Comparison of ENCODE assay signal across 8 mouse cellular contexts in genomic region chr4:155249648-155250351, GRCm38 (mm10). TPM values are rescaled to one million over a fixed set of nuclear protein-coding genes. Genes with fewer than 3 reads are reported as not detected.
DNase-seq lines count a peak whose midpoint lies in the region; ATAC-seq lines count a peak whose summit lies in the region.

TSS of gene Faap20 (plus strand) at chr4:155249802.

- H3K27ac ChIP-seq in forebrain, embryonic 10.5 days: peak within 1 kb of the TSS; percentile 97
- peak within 1 kb of the TSS; percentile 94 to 97 for H3K27ac ChIP-seq in heart, embryonic 14.5 days (replicated peaks in 1 of 2; ENCODE audit: control insufficient read depth in 1 of 2, insufficient read depth in 1 of 2, low read depth in 2 of 2, low read length in 2 of 2)
- peak within 1 kb of the TSS; percentile 84 for H3K27ac ChIP-seq in liver, embryonic 13.5 days
- H3K27ac ChIP-seq in stomach, embryonic 15.5 days: peak within 1 kb of the TSS; percentile 99

- peak; percentile 84 for ATAC-seq in heart, embryonic 14.5 days (ENCODE audit: insufficient number of reproducible peaks, insufficient read depth, low FRiP score, low read depth)
- ATAC-seq in liver, embryonic 13.5 days (ENCODE audit: low read depth): peak; percentile 86
- peak; percentile 87 for ATAC-seq in stomach, embryonic 15.5 days (ENCODE audit: insufficient read depth, low FRiP score, low read depth)

- peaks cover 3% of the 10 kb centered on the region; the same call in 1 of the 2 replicates for H3K9me3 ChIP-seq in forebrain, embryonic 10.5 days
- no peaks in the 10 kb centered on the region for H3K9me3 ChIP-seq in heart, embryonic 14.5 days (ENCODE audit: control insufficient read depth, low read length)
- H3K9me3 ChIP-seq in liver, embryonic 13.5 days (replicated peaks): no peaks in the 10 kb centered on the region
- H3K9me3 ChIP-seq in stomach, embryonic 15.5 days: no peaks in the 10 kb centered on the region

- peak; percentile 57 to 75 for DNase-seq in CD8-positive naive resting alpha-beta T cell, adult 2 months (ENCODE audit: low read depth in 2 of 2, low spot score in 2 of 2)
- peak; percentile 60 for DNase-seq in c-Kit-positive CD71-negative TER-119-negative erythroid progenitor cells, embryonic 14.5 days (ENCODE audit: low read depth)
- DNase-seq in forebrain, embryonic 10.5 days (ENCODE audit: extremely low spot score, low spot score): peak; percentile 92
- DNase-seq in kidney, postnatal 14 days: peak; percentile 94
- peak; percentile 71 for DNase-seq in liver, embryonic 13.5 days
- DNase-seq in natural killer cell, adult 2 months (ENCODE audit: low spot score in 2 of 2): peak; percentile 53 to 73

- H3K4me2 ChIP-seq in heart, embryonic 14.5 days (ENCODE audit: low read length): peak within 1 kb of the TSS; percentile 84
- peak within 1 kb of the TSS; percentile 93 for H3K4me2 ChIP-seq in liver, embryonic 13.5 days
- peak within 1 kb of the TSS; percentile 94 for H3K4me2 ChIP-seq in stomach, embryonic 15.5 days

- WGBS in forebrain, embryonic 10.5 days: under 1% methylated on average over 58 of the region's 58 CpGs
- under 1% methylated on average over 53 of the region's 58 CpGs for WGBS in heart, embryonic 14.5 days
- WGBS in liver, embryonic 13.5 days (ENCODE audit: insufficient replicate concordance): under 1% methylated on average over 50 of the region's 58 CpGs
- under 1% methylated on average over 58 of the region's 58 CpGs for WGBS in stomach, embryonic 15.5 days

- H3K9ac ChIP-seq in heart, embryonic 14.5 days (ENCODE audit: low read length): peak within 1 kb of the TSS; percentile 89
- peak within 1 kb of the TSS; percentile 78 for H3K9ac ChIP-seq in liver, embryonic 13.5 days
- H3K9ac ChIP-seq in stomach, embryonic 15.5 days: peak within 1 kb of the TSS; percentile 74

- no peaks in the 10 kb centered on the region for H3K27me3 ChIP-seq in forebrain, embryonic 10.5 days (ENCODE audit: poor library complexity, severe bottlenecking)
- H3K27me3 ChIP-seq in heart, embryonic 14.5 days (ENCODE audit: control insufficient read depth, insufficient read depth, low read length): no peaks in the 10 kb centered on the region
- no peaks in the 10 kb centered on the region for H3K27me3 ChIP-seq in liver, embryonic 13.5 days
- no peaks in the 10 kb centered on the region for H3K27me3 ChIP-seq in stomach, embryonic 15.5 days (replicated peaks)

- H3K4me3 ChIP-seq in forebrain, embryonic 10.5 days: peak within 1 kb of the TSS; percentile 83
- H3K4me3 ChIP-seq in heart, embryonic 14.5 days (ENCODE audit: control insufficient read depth in 1 of 2, insufficient read depth in 1 of 2, low read depth in 1 of 2, low read length in 2 of 2): peak within 1 kb of the TSS; percentile 68 to 74
- H3K4me3 ChIP-seq in liver, embryonic 13.5 days (replicated peaks): peak within 1 kb of the TSS; percentile 69
- peak within 1 kb of the TSS; percentile 61 for H3K4me3 ChIP-seq in stomach, embryonic 15.5 days (replicated peaks)

- H3K4me1 ChIP-seq in forebrain, embryonic 10.5 days: peaks cover 35% of the 10 kb centered on the region
- peaks cover 3 to 13% of the 10 kb centered on the region in 2 experiments for H3K4me1 ChIP-seq in heart, embryonic 14.5 days (ENCODE audit: control insufficient read depth in 2 of 2, insufficient read depth in 2 of 2, low read length in 2 of 2)
- peaks cover 48% of the 10 kb centered on the region for H3K4me1 ChIP-seq in liver, embryonic 13.5 days (replicated peaks)
- H3K4me1 ChIP-seq in stomach, embryonic 15.5 days: peaks cover 21% of the 10 kb centered on the region; the same call in 1 of the 2 replicates

- H3K36me3 ChIP-seq in forebrain, embryonic 10.5 days (replicated peaks): peaks cover 25% of the 10 kb centered on the region
- H3K36me3 ChIP-seq in heart, embryonic 14.5 days (ENCODE audit: control insufficient read depth, insufficient read depth, low read length): no peaks in the 10 kb centered on the region; the same call in 1 of the 2 replicates
- no peaks in the 10 kb centered on the region for H3K36me3 ChIP-seq in liver, embryonic 13.5 days
- no peaks in the 10 kb centered on the region for H3K36me3 ChIP-seq in stomach, embryonic 15.5 days

RNA-seq across cellular contexts. Expression of gene Faap20, which starts in this region (rescaled TPM):
- polyA plus RNA-seq in forebrain, embryonic 10.5 days (2016; fragmentation: Nextera tagmentation; extraction: Ambion mirVana): 108 and 110 TPM in 2 replicates
- polyA plus RNA-seq in heart, embryonic 14.5 days (2014; fragmentation: Nextera tagmentation; extraction: Ambion mirVana): 68.5 and 74.8 TPM in 2 replicates
- polyA plus RNA-seq in liver, embryonic 13.5 days (2015; fragmentation: Nextera tagmentation; extraction: Ambion mirVana): 23.4 and 23.6 TPM in 2 replicates
- polyA plus RNA-seq in stomach, embryonic 15.5 days (2015; fragmentation: Nextera tagmentation; extraction: Ambion mirVana): 64.5 and 65.8 TPM in 2 replicates

Comparison
In these comparisons a context has a peak if more than half of its experiments do, and no peak if none do; other contexts are left out.
1. Peak in every context shown above with its lines: DNase-seq, ATAC-seq, H3K4me3 ChIP-seq and H3K27ac ChIP-seq.